Mouse (Mus musculus) lung, postnatal 0 days (tissue): ENCODE data around the gene Il1rl2. TPM values are rescaled to one million over a fixed set of nuclear protein-coding genes. Genes with fewer than 3 reads are reported as not detected.

Experiments used
- ATAC-seq: fragments of 200-750 bp; cut with Nextera tagmentation; 2 replicates; pipeline ENCODE4 v1.8.0; 2017; ENCODE audit warnings: moderate library complexity
- DNase-seq: peaks from one replicate; pipeline ENCODE4 v3.0.0-alpha.2; 2016; ENCODE audit warnings: low spot score
- H3K27ac ChIP-seq: fragments of 300-500 bp; sonication (generic); 2 replicates; pipeline ENCODE4 v1.5.1; 2014; ENCODE audit warnings: antibody characterized with exemption, mild to moderate bottlenecking, low read length, mixed read lengths
- H3K27me3 ChIP-seq: fragments of 300-500 bp; sonication (generic); replicated peaks from 2 replicates; pipeline ENCODE4 v1.6.1; 2014; ENCODE audit warnings: low read length, mixed read lengths; ENCODE audit not compliant: insufficient read depth
- H3K36me3 ChIP-seq: fragments of 300-500 bp; sonication (generic); 2 replicates; pipeline ENCODE4 v1.6.1; 2014; ENCODE audit warnings: low read length, mixed read lengths; ENCODE audit not compliant: insufficient read depth
- H3K4me1 ChIP-seq: fragments of 300-500 bp; sonication (generic); 2 replicates; pipeline ENCODE4 v1.6.1; 2014; ENCODE audit warnings: antibody characterized with exemption, low read depth, low read length, mixed read lengths; ENCODE audit not compliant: insufficient read depth
- H3K4me2 ChIP-seq: fragments of 300-500 bp; sonication (generic); replicated peaks from 2 replicates; pipeline ENCODE4 v1.6.1; 2014; ENCODE audit warnings: low read depth, mild to moderate bottlenecking, low read length, moderate library complexity, mixed read lengths
- H3K4me3 ChIP-seq: fragments of 300-500 bp; sonication (generic); 2 replicates; pipeline ENCODE4 v1.5.1; 2014; ENCODE audit warnings: low read depth, low read length
- H3K9ac ChIP-seq: fragments of 300-500 bp; sonication (generic); replicated peaks from 2 replicates; pipeline ENCODE4 v1.6.1; 2014; ENCODE audit warnings: low read depth, mild to moderate bottlenecking
- H3K9me3 ChIP-seq: fragments of 300-500 bp; sonication (generic); 2 replicates; pipeline ENCODE4 v1.6.1; 2016; ENCODE audit warnings: low read length, mixed read lengths
- CTCF ChIP-seq: IDR thresholded peaks from 2 replicates; pipeline ENCODE4 v1.5.1; 2016; ENCODE audit warnings: antibody characterized with exemption, mild to moderate bottlenecking
- EP300 ChIP-seq: IDR thresholded peaks from 2 replicates; pipeline ENCODE4 v1.6.1; 2016; ENCODE audit warnings: antibody characterized with exemption, mild to moderate bottlenecking, control low read depth
- WGBS: fragments of 180-500 bp; shearing (Covaris S2); extraction: QIAGEN DNeasy Blood & Tissue Kit; methylation state at CpG from one replicate; pipeline ENCODE4 v1.1.7; 2014; 5-methylcytosine and 5-hydroxymethylcytosine counted together
- polyA plus RNA-seq: library from polyadenylated mRNA; unstranded; fragments of >200 nt; fragmentation: Nextera tagmentation; extraction: Ambion mirVana; gene quantifications from 2 replicates; pipeline ENCODE4 v1.2.1, GENCODE M21; 2015

The Il1rl2 gene
- polyA plus RNA-seq, 1 experiment from 2014 or later = 8.2 TPM

GRCm38 (mm10) chr1:40358771-40359181 is 34.4 kb downstream of the Il1rl2 start:
- no peak overlapping the region for H3K9ac ChIP-seq
- TF ChIP-seq CTCF = no peak
- peak; percentile 59; the same call in 1 of the 2 replicates for TF ChIP-seq EP300
- H3K4me2 ChIP-seq = no peak overlapping the region
- H3K36me3 ChIP-seq = no peaks in the 10 kb centered on the region
- no peaks in the 10 kb centered on the region for H3K4me1 ChIP-seq
- peak; percentile 71 for ATAC-seq
- no peak overlapping the region for H3K4me3 ChIP-seq
- 55% methylated on average over 4 of the region's 4 CpGs for WGBS
- H3K27me3 ChIP-seq = no peaks in the 10 kb centered on the region
- peak overlapping the region; percentile 48 for H3K27ac ChIP-seq
- peak; percentile 85 for DNase-seq
- no peaks in the 10 kb centered on the region for H3K9me3 ChIP-seq

GRCm38 (mm10) chr1:40359731-40360130 is 35.3 kb downstream of the Il1rl2 start:
- ATAC-seq (no peak), DNase-seq (peak; percentile 28)
- WGBS = 35% methylated on average over 2 of the region's 2 CpGs
- TF ChIP-seq CTCF = no peak
- no peak for TF ChIP-seq EP300
- Histone ChIP-seq H3K4me3 (no peak overlapping the region), H3K27ac (no peak overlapping the region), H3K9ac (no peak overlapping the region), H3K36me3 (no peaks in the 10 kb centered on the region), H3K4me1 (no peaks in the 10 kb centered on the region), H3K27me3 (no peaks in the 10 kb centered on the region), H3K9me3 (no peaks in the 10 kb centered on the region), H3K4me2 (no peak overlapping the region)

GRCm38 (mm10) chr1:40360969-40361368 is 36.6 kb downstream of the Il1rl2 start:
- 68% methylated on average over 7 of the region's 7 CpGs for WGBS
- H3K27ac ChIP-seq = no peak overlapping the region

GRCm38 (mm10) chr1:40361596-40361995 is 37.2 kb downstream of the Il1rl2 start:
- no peak overlapping the region for H3K4me3 ChIP-seq
- no peaks in the 10 kb centered on the region for H3K27me3 ChIP-seq
- TF ChIP-seq EP300 (no peak), CTCF (no peak)
- no peak for DNase-seq
- no peaks in the 10 kb centered on the region for H3K9me3 ChIP-seq
- H3K27ac ChIP-seq = no peak overlapping the region
- no peak overlapping the region for H3K9ac ChIP-seq
- H3K4me2 ChIP-seq = no peak overlapping the region
- ATAC-seq = no peak
- H3K36me3 ChIP-seq = no peaks in the 10 kb centered on the region
- 37% methylated on average over 1 of the region's 1 CpGs for WGBS
- H3K4me1 ChIP-seq = no peaks in the 10 kb centered on the region

More at GRCm38 (mm10) chr1:40360969-40361368, 36.6 kb downstream of the Il1rl2 start:
- no peak for DNase-seq
- Histone ChIP-seq H3K9me3 (no peaks in the 10 kb centered on the region), H3K9ac (no peak overlapping the region), H3K4me1 (no peaks in the 10 kb centered on the region), H3K4me3 (no peak overlapping the region), H3K27me3 (no peaks in the 10 kb centered on the region), H3K4me2 (no peak overlapping the region), H3K36me3 (no peaks in the 10 kb centered on the region)
- TF ChIP-seq EP300 (no peak), CTCF (no peak)
- ATAC-seq = no peak

- DNase-seq (no peak), ATAC-seq (no peak)
- Histone ChIP-seq H3K4me3 (no peak overlapping the region), H3K27ac (no peak overlapping the region), H3K27me3 (no peaks in the 10 kb centered on the region), H3K9me3 (no peaks in the 10 kb centered on the region), H3K4me1 (no peaks in the 10 kb centered on the region), H3K9ac (no peak overlapping the region), H3K36me3 (no peaks in the 10 kb centered on the region), H3K4me2 (no peak overlapping the region)
- WGBS = 66% methylated on average over 11 of the region's 11 CpGs
- TF ChIP-seq EP300 = no peak
- no peak for TF ChIP-seq CTCF
Measured at GRCm38 (mm10) chr1:40362784-40363183, 38.4 kb downstream of the Il1rl2 start.

- Histone ChIP-seq H3K27me3 (no peaks in the 10 kb centered on the region), H3K27ac (no peak overlapping the region), H3K4me3 (no peak overlapping the region), H3K36me3 (no peaks in the 10 kb centered on the region), H3K4me2 (no peak overlapping the region), H3K9ac (no peak overlapping the region), H3K9me3 (no peaks in the 10 kb centered on the region), H3K4me1 (0 out of 2 replicates have a peak, but pooled peaks cover 5% of the 10 kb centered on the region)
- WGBS = 66% methylated on average over 3 of the region's 3 CpGs
- no peak for TF ChIP-seq EP300
- no peak for TF ChIP-seq CTCF
- ATAC-seq (no peak), DNase-seq (no peak)
Measured at GRCm38 (mm10) chr1:40372951-40373350, 48.5 kb downstream of the Il1rl2 start.

- TF ChIP-seq EP300 (0 out of 2 replicates have a peak, but pooled peaks have one; percentile 9), CTCF (no peak)
- 0 out of 2 replicates have a peak, but pooled peaks cover 5% of the 10 kb centered on the region for H3K4me1 ChIP-seq
- no peaks in the 10 kb centered on the region for H3K9me3 ChIP-seq
- no peak overlapping the region for H3K27ac ChIP-seq
- WGBS = 28% methylated on average over 4 of the region's 4 CpGs
- H3K9ac ChIP-seq = no peak overlapping the region
- DNase-seq = peak; percentile 73
- no peak overlapping the region for H3K4me3 ChIP-seq
- no peak overlapping the region for H3K4me2 ChIP-seq
- no peaks in the 10 kb centered on the region for H3K27me3 ChIP-seq
- peak; percentile 76 for ATAC-seq
- H3K36me3 ChIP-seq = no peaks in the 10 kb centered on the region
Measured at GRCm38 (mm10) chr1:40375148-40375547, 50.7 kb downstream of the Il1rl2 start.
